Mouse (Mus musculus) MEL (cell line): ENCODE measurements around the gene Gjc2.

ENCODE experiments used
- POLR2A ChIP-seq, 2 experiments: IDR thresholded peaks; 2 replicates each; pipeline ENCODE4 v1.6.1; 2011 to 2012; ENCODE audit warnings: low read length in 2 of 2, mild to moderate bottlenecking in 2 of 2, control low read depth in 1 of 2, improper control_type of control experiment in 1 of 2, low read depth in 1 of 2, moderate library complexity in 1 of 2; ENCODE audit not compliant: control insufficient read depth in 1 of 2, insufficient read depth in 1 of 2, poor library complexity in 1 of 2
- POLR2AphosphoS2 ChIP-seq: IDR thresholded peaks from 2 replicates; pipeline ENCODE4 v1.6.1; 2011; ENCODE audit warnings: low read length, improper control_type of control experiment

DNA sequence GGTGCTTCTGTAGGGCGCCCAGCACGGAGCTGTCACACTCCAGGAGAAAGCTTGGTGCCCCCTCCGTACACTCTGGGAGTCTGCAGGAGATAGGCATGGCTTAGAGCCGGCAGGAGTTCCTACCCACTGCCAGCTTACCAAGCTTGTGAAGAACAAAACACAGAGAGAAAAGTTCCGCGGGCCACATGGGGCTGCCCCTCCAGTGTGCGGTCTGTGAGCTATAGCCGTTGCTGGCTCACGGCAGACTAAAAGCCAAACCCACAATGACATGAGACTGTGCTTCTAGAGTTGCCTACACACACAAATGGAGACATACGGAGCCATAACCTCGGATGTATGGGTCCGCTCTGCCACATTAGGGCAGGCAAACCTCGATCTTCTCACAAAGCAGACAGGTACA, 23.9 kb downstream of the Gjc2 start:
- no peak for TF ChIP-seq POLR2A (IDR thresholded peaks at IDR 0.05; ENCODE audit: control insufficient read depth in 1 of 2, insufficient read depth in 1 of 2, low read depth in 1 of 2, low read length in 2 of 2, poor library complexity in 1 of 2)
- TF ChIP-seq POLR2AphosphoS2, result no peak
